Mouse (Mus musculus) midbrain, embryonic 15.5 days (tissue): Measurements from ENCODE around the gene Map3k6. TPM values are rescaled to one million over a fixed set of nuclear protein-coding genes. Genes with fewer than 3 reads are reported as not detected.

Source experiments
- ATAC-seq: fragments of 200-750 bp; cut with Nextera tagmentation; replicated peaks from 2 replicates; pipeline ENCODE4 v1.8.0; 2017; ENCODE audit warnings: moderate TSS enrichment
- H3K27ac ChIP-seq: fragments of 300-500 bp; sonication (generic); 2 replicates; pipeline ENCODE4 v1.5.1; 2015; ENCODE audit warnings: mild to moderate bottlenecking, inconsistent platforms
- H3K27me3 ChIP-seq: fragments of 300-500 bp; sonication (generic); replicated peaks from 2 replicates; pipeline ENCODE4 v1.6.1; 2015; ENCODE audit warnings: inconsistent platforms
- H3K36me3 ChIP-seq: fragments of 300-500 bp; sonication (generic); replicated peaks from 2 replicates; pipeline ENCODE4 v1.6.1; 2015; ENCODE audit warnings: inconsistent platforms
- H3K4me1 ChIP-seq: fragments of 300-500 bp; sonication (generic); 2 replicates; pipeline ENCODE4 v1.6.1; 2015; ENCODE audit warnings: inconsistent platforms
- H3K4me2 ChIP-seq: fragments of 300-500 bp; sonication (generic); 2 replicates; pipeline ENCODE4 v1.6.1; 2015; ENCODE audit warnings: inconsistent platforms, mild to moderate bottlenecking, moderate library complexity
- H3K4me3 ChIP-seq: fragments of 300-500 bp; sonication (generic); 2 replicates; pipeline ENCODE4 v1.5.1; 2015; ENCODE audit warnings: mild to moderate bottlenecking, inconsistent platforms
- H3K9ac ChIP-seq: fragments of 300-500 bp; sonication (generic); 2 replicates; pipeline ENCODE4 v1.6.1; 2015; ENCODE audit warnings: mild to moderate bottlenecking, inconsistent platforms
- H3K9me3 ChIP-seq: fragments of 300-500 bp; sonication (generic); 2 replicates; pipeline ENCODE4 v1.6.1; 2016; ENCODE audit warnings: inconsistent platforms
- WGBS: fragments of 180-500 bp; shearing (Covaris S2); methylation state at CpG from one replicate; pipeline ENCODE4 v1.1.7; 2015; ENCODE audit warnings: mixed read lengths; 5-methylcytosine and 5-hydroxymethylcytosine counted together
- microRNA-seq: library from miRNA; unstranded; fragments of <30 nt; microRNA quantifications from one replicate; pipeline ENCODE4, GENCODE M21; 2016
- polyA plus RNA-seq: library from polyadenylated mRNA; unstranded; fragments of >200 nt; fragmentation: Nextera tagmentation; extraction: Ambion mirVana; gene quantifications from 2 replicates; pipeline ENCODE4 v1.2.1, GENCODE M21; 2015

The Map3k6 gene
- polyA plus RNA-seq, 1 experiment from 2014 or later = 2.0 TPM

- Histone ChIP-seq H3K27ac (no peak overlapping the region), H3K4me3 (no peak overlapping the region), H3K4me1 (peaks cover 33% of the 10 kb centered on the region), H3K36me3 (peaks cover 11% of the 10 kb centered on the region), H3K9me3 (no peaks in the 10 kb centered on the region), H3K27me3 (no peaks in the 10 kb centered on the region), H3K4me2 (no peak overlapping the region), H3K9ac (no peak overlapping the region)
- WGBS = 66% methylated on average over 10 of the region's 10 CpGs
- 0 out of 2 replicates have a peak, but pooled peaks have one; percentile 15 for ATAC-seq
Measured at GRCm38 (mm10) chr4:133297360-133297759, 56.7 kb downstream of the Map3k6 start.

- Histone ChIP-seq H3K4me1 (peaks cover 28% of the 10 kb centered on the region), H3K36me3 (peaks cover 11% of the 10 kb centered on the region), H3K9me3 (no peaks in the 10 kb centered on the region), H3K27me3 (no peaks in the 10 kb centered on the region), H3K4me3 (no peak overlapping the region), H3K4me2 (no peak overlapping the region), H3K9ac (no peak overlapping the region), H3K27ac (peak overlapping the region; percentile 69)
- 4% methylated on average over 5 of the region's 5 CpGs for WGBS
- ATAC-seq = peak; percentile 84
Measured at GRCm38 (mm10) chr4:133297801-133298238, 57.2 kb downstream of the Map3k6 start.

- H3K36me3 ChIP-seq = peaks cover 11% of the 10 kb centered on the region
Measured at GRCm38 (mm10) chr4:133298516-133299365, 58.1 kb downstream of the Map3k6 start.

GRCm38 (mm10) chr4:133299701-133300100 is 59.1 kb downstream of the Map3k6 start:
- no peaks in the 10 kb centered on the region for H3K9me3 ChIP-seq
- no peak overlapping the region for H3K9ac ChIP-seq
- ATAC-seq = no peak
- H3K36me3 ChIP-seq = peaks cover 11% of the 10 kb centered on the region
- no peak overlapping the region for H3K4me3 ChIP-seq
- H3K27me3 ChIP-seq = no peaks in the 10 kb centered on the region
- H3K4me1 ChIP-seq = peaks cover 18% of the 10 kb centered on the region
- H3K27ac ChIP-seq = peak overlapping the region; percentile 69; the same call in 1 of the 2 replicates
- WGBS = 67% methylated on average over 5 of the region's 5 CpGs
- H3K4me2 ChIP-seq = no peak overlapping the region

More at GRCm38 (mm10) chr4:133298516-133299365, 58.1 kb downstream of the Map3k6 start:
- Histone ChIP-seq H3K27me3 (no peaks in the 10 kb centered on the region), H3K4me2 (no peak overlapping the region), H3K4me1 (peaks cover 19% of the 10 kb centered on the region), H3K27ac (peak overlapping the region; percentile 69), H3K9me3 (no peaks in the 10 kb centered on the region), H3K9ac (0 out of 2 replicates have a peak overlapping the region, but pooled peaks have one; percentile 2), H3K4me3 (no peak overlapping the region)
- 0 out of 2 replicates have a peak, but pooled peaks have one; percentile 13 for ATAC-seq
- 38% methylated on average over 12 of the region's 12 CpGs for WGBS

GRCm38 (mm10) chr4:133300421-133300820 is 59.8 kb downstream of the Map3k6 start:
- WGBS = 93% methylated on average over 11 of the region's 11 CpGs
- Histone ChIP-seq H3K4me2 (no peak overlapping the region), H3K9me3 (no peaks in the 10 kb centered on the region), H3K9ac (no peak overlapping the region), H3K36me3 (peaks cover 11% of the 10 kb centered on the region), H3K27ac (no peak overlapping the region), H3K27me3 (no peaks in the 10 kb centered on the region), H3K4me1 (peaks cover 18% of the 10 kb centered on the region), H3K4me3 (no peak overlapping the region)
- no peak for ATAC-seq

GRCm38 (mm10) chr4:133301802-133302201 is 61.2 kb downstream of the Map3k6 start:
- Histone ChIP-seq H3K4me1 (peaks cover 18% of the 10 kb centered on the region), H3K4me2 (no peak overlapping the region), H3K4me3 (no peak overlapping the region), H3K27me3 (no peaks in the 10 kb centered on the region), H3K9ac (no peak overlapping the region), H3K9me3 (no peaks in the 10 kb centered on the region), H3K27ac (no peak overlapping the region), H3K36me3 (peaks cover 11% of the 10 kb centered on the region; the same call in 1 of the 2 replicates)
- 26% methylated on average over 4 of the region's 4 CpGs for WGBS
- no peak for ATAC-seq

Small RNA genes lying within 50 kb of the gene (microRNA-seq; reads per million reads assigned to microRNA genes)
- 1.3 reads per million for gene Mir7017

Other genes starting within 250 kb of the Map3k6 start
- gene Ahdc1, start 229.6 kb upstream of the Map3k6 start, polyA plus RNA-seq = 13.5 and 14.4 TPM in 2 replicates
- 27.4 and 27.7 TPM in 2 replicates for gene Wasf2, start 110.3 kb upstream of the Map3k6 start, polyA plus RNA-seq
- gene Cd164l2, start 28.7 kb upstream of the Map3k6 start, polyA plus RNA-seq = 3.0 and 5.0 TPM in 2 replicates
- 1.3 and 2.0 TPM in 2 replicates for gene Gpr3, start 28.3 kb upstream of the Map3k6 start, polyA plus RNA-seq
- 0.56 and 0.65 TPM in 2 replicates for gene Sytl1, start 22.3 kb downstream of the Map3k6 start, polyA plus RNA-seq
- gene Tmem222, start 37.0 kb downstream of the Map3k6 start, polyA plus RNA-seq = 118 and 120 TPM in 2 replicates
- 23.2 and 26.3 TPM in 2 replicates for gene Wdtc1, start 112.7 kb downstream of the Map3k6 start, polyA plus RNA-seq
- gene Slc9a1, start 128.9 kb downstream of the Map3k6 start, polyA plus RNA-seq = 9.9 and 11.1 TPM in 2 replicates
- 0.22 and 0.37 TPM in 2 replicates for gene Tent5b, start 239.3 kb downstream of the Map3k6 start, polyA plus RNA-seq